Mouse (Mus musculus): ENCODE measurements around the gene Haus8. TPM values are rescaled to one million over a fixed set of nuclear protein-coding genes. Genes with fewer than 3 reads are reported as not detected.
"Not testable (repeated sequence)": the region's sequence is repeated elsewhere in the genome, so short reads cannot be mapped to it uniquely, and the experiment has no call there.

Haus8 gene
- 55.3 and 60.1 TPM in 2 replicates for polyA plus RNA-seq (2014; fragmentation: Nextera tagmentation; extraction: Ambion mirVana)

- no peaks in the 10 kb centered on the region for H3K9me3 ChIP-seq (ENCODE audit: low read depth, low read length)
- peak within 1 kb of the TSS; percentile 80 for H3K4me2 ChIP-seq
- H3K4me1 ChIP-seq (ENCODE audit: insufficient read depth) = peaks cover 7% of the 10 kb centered on the region
- peak; percentile 71 for TF ChIP-seq CTCF (IDR thresholded peaks at IDR 0.05; ENCODE audit: low read depth)
- H3K4me3 ChIP-seq (ENCODE audit: low read depth, low read length) = peak within 1 kb of the TSS; percentile 85
- H3K27me3 ChIP-seq (ENCODE audit: insufficient read depth, low read length) = no peaks in the 10 kb centered on the region
- under 1% methylated on average over 84 of the region's 84 CpGs for WGBS
- H3K27ac ChIP-seq (ENCODE audit: low read depth) = peak within 1 kb of the TSS; percentile 90
- ATAC-seq (ENCODE audit: insufficient read depth) = peak; percentile 97
- H3K9ac ChIP-seq = peak within 1 kb of the TSS; percentile 79
- peaks cover 10% of the 10 kb centered on the region; the same call in 1 of the 2 replicates for H3K36me3 ChIP-seq (ENCODE audit: insufficient read depth)
- peak; percentile 99 for DNase-seq
Measured at GRCm38 (mm10) chr8:71272286-71273150, at the start of gene Haus8, which contains the start of gene Myo9b. TSS of gene Haus8 (minus strand) at chr8:71272934. TSS of gene Myo9b (plus strand) at chr8:71272714.

- not testable (repeated sequence) for H3K27me3 ChIP-seq (ENCODE audit: insufficient read depth, low read length); H3K4me1 ChIP-seq (ENCODE audit: insufficient read depth); H3K4me2 ChIP-seq; ATAC-seq (ENCODE audit: insufficient read depth); H3K4me3 ChIP-seq (ENCODE audit: low read depth, low read length); DNase-seq; H3K9ac ChIP-seq; H3K27ac ChIP-seq (ENCODE audit: low read depth); H3K9me3 ChIP-seq (ENCODE audit: low read depth, low read length)
- peaks cover 33% of the 10 kb centered on the region for H3K36me3 ChIP-seq (ENCODE audit: insufficient read depth)
- WGBS = 86% methylated on average over 2 of the region's 2 CpGs
Measured at GRCm38 (mm10) chr8:71319760-71320159, 47.0 kb upstream of the Haus8 start.

GRCm38 (mm10) chr8:71318610-71319009 lies 45.9 kb upstream of the Haus8 start:
- peaks cover 23% of the 10 kb centered on the region for H3K36me3 ChIP-seq (ENCODE audit: insufficient read depth)
- not testable (repeated sequence) for ATAC-seq (ENCODE audit: insufficient read depth); H3K4me3 ChIP-seq (ENCODE audit: low read depth, low read length); H3K4me2 ChIP-seq; H3K27ac ChIP-seq (ENCODE audit: low read depth); H3K27me3 ChIP-seq (ENCODE audit: insufficient read depth, low read length); H3K9ac ChIP-seq; H3K4me1 ChIP-seq (ENCODE audit: insufficient read depth); DNase-seq; H3K9me3 ChIP-seq (ENCODE audit: low read depth, low read length)
- WGBS = 85% methylated on average over 5 of the region's 5 CpGs

GRCm38 (mm10) chr8:71316486-71317031 lies 43.8 kb upstream of the Haus8 start:
- ATAC-seq (ENCODE audit: insufficient read depth) (no peak), DNase-seq (no peak)
- Histone ChIP-seq H3K36me3 (ENCODE audit: insufficient read depth) (0 out of 2 replicates have a peak, but pooled peaks cover 4% of the 10 kb centered on the region), H3K4me3 (ENCODE audit: low read depth, low read length) (no peak overlapping the region), H3K4me1 (ENCODE audit: insufficient read depth) (0 out of 2 replicates have a peak, but pooled peaks cover 7% of the 10 kb centered on the region), H3K27me3 (ENCODE audit: insufficient read depth, low read length) (no peaks in the 10 kb centered on the region), H3K4me2 (no peak overlapping the region), H3K9me3 (ENCODE audit: low read depth, low read length) (no peaks in the 10 kb centered on the region), H3K27ac (ENCODE audit: low read depth) (no peak overlapping the region), H3K9ac (no peak overlapping the region)
- TF ChIP-seq CTCF (IDR thresholded peaks at IDR 0.05; ENCODE audit: low read depth) = no peak

GRCm38 (mm10) chr8:71315972-71316371 lies 43.2 kb upstream of the Haus8 start:
- no peaks in the 10 kb centered on the region for H3K27me3 ChIP-seq (ENCODE audit: insufficient read depth, low read length)
- no peak overlapping the region for H3K9ac ChIP-seq
- 0 out of 2 replicates have a peak, but pooled peaks cover 3% of the 10 kb centered on the region for H3K36me3 ChIP-seq (ENCODE audit: insufficient read depth)
- H3K9me3 ChIP-seq (ENCODE audit: low read depth, low read length) = no peaks in the 10 kb centered on the region
- H3K4me3 ChIP-seq (ENCODE audit: low read depth, low read length) = no peak overlapping the region
- no peak for TF ChIP-seq CTCF (IDR thresholded peaks at IDR 0.05; ENCODE audit: low read depth)
- H3K27ac ChIP-seq (ENCODE audit: low read depth) = no peak overlapping the region
- ATAC-seq (ENCODE audit: insufficient read depth) (no peak), DNase-seq (no peak)
- H3K4me2 ChIP-seq = no peak overlapping the region
- 0 out of 2 replicates have a peak, but pooled peaks cover 7% of the 10 kb centered on the region for H3K4me1 ChIP-seq (ENCODE audit: insufficient read depth)
- WGBS = 80% methylated on average over 5 of the region's 5 CpGs

GRCm38 (mm10) chr8:71313951-71314350 lies 41.2 kb upstream of the Haus8 start:
- 89% methylated on average over 2 of the region's 2 CpGs for WGBS

GRCm38 (mm10) chr8:71312700-71313099 lies 40.0 kb upstream of the Haus8 start:
- Histone ChIP-seq H3K4me3 (ENCODE audit: low read depth, low read length) (no peak overlapping the region), H3K9me3 (ENCODE audit: low read depth, low read length) (no peaks in the 10 kb centered on the region), H3K27ac (ENCODE audit: low read depth) (peak overlapping the region; percentile 65; the same call in 1 of the 2 replicates), H3K4me1 (ENCODE audit: insufficient read depth) (0 out of 2 replicates have a peak, but pooled peaks cover 7% of the 10 kb centered on the region), H3K36me3 (ENCODE audit: insufficient read depth) (no peaks in the 10 kb centered on the region), H3K4me2 (no peak overlapping the region), H3K9ac (no peak overlapping the region), H3K27me3 (ENCODE audit: insufficient read depth, low read length) (no peaks in the 10 kb centered on the region)
- peak; percentile 55 for DNase-seq
- ATAC-seq (ENCODE audit: insufficient read depth) = peak; percentile 74; the same call in 1 of the 2 replicates
- WGBS = 29% methylated on average over 1 of the region's 1 CpGs
- no peak for TF ChIP-seq CTCF (IDR thresholded peaks at IDR 0.05; ENCODE audit: low read depth)

More at GRCm38 (mm10) chr8:71313951-71314350, 41.2 kb upstream of the Haus8 start:
- Histone ChIP-seq H3K27ac (ENCODE audit: low read depth) (no peak overlapping the region), H3K4me2 (no peak overlapping the region), H3K36me3 (ENCODE audit: insufficient read depth) (0 out of 2 replicates have a peak, but pooled peaks cover under 1% of the 10 kb centered on the region), H3K9ac (no peak overlapping the region), H3K9me3 (ENCODE audit: low read depth, low read length) (no peaks in the 10 kb centered on the region), H3K27me3 (ENCODE audit: insufficient read depth, low read length) (no peaks in the 10 kb centered on the region), H3K4me1 (ENCODE audit: insufficient read depth) (0 out of 2 replicates have a peak, but pooled peaks cover 7% of the 10 kb centered on the region), H3K4me3 (ENCODE audit: low read depth, low read length) (no peak overlapping the region)
- ATAC-seq (ENCODE audit: insufficient read depth) (no peak), DNase-seq (no peak)
- no peak for TF ChIP-seq CTCF (IDR thresholded peaks at IDR 0.05; ENCODE audit: low read depth)
